Mouse (Mus musculus) neural tube, embryonic 13.5 days (tissue): Measurements from ENCODE around the gene Fzd7. TPM values are rescaled to one million over a fixed set of nuclear protein-coding genes. Genes with fewer than 3 reads are reported as not detected.

Source experiments
- ATAC-seq: fragments of 200-750 bp; cut with Nextera tagmentation; 2 replicates; pipeline ENCODE4 v1.8.0; 2017; ENCODE audit warnings: low read depth, mild to moderate bottlenecking, moderate TSS enrichment, moderate library complexity
- H3K27ac ChIP-seq: fragments of 300-500 bp; sonication (generic); replicated peaks from 2 replicates; pipeline ENCODE4 v1.5.1; 2015; ENCODE audit warnings: moderate library complexity, mild to moderate bottlenecking, inconsistent platforms
- H3K27me3 ChIP-seq: fragments of 300-500 bp; sonication (generic); 2 replicates; pipeline ENCODE4 v1.6.1; 2015; ENCODE audit warnings: mild to moderate bottlenecking, inconsistent platforms
- H3K36me3 ChIP-seq: fragments of 300-500 bp; sonication (generic); 2 replicates; pipeline ENCODE4 v1.6.1; 2015; ENCODE audit warnings: mild to moderate bottlenecking, inconsistent platforms
- H3K4me1 ChIP-seq: fragments of 300-500 bp; sonication (generic); replicated peaks from 2 replicates; pipeline ENCODE4 v1.6.1; 2015; ENCODE audit warnings: inconsistent platforms
- H3K4me2 ChIP-seq: fragments of 300-500 bp; sonication (generic); 2 replicates; pipeline ENCODE4 v1.6.1; 2015; ENCODE audit warnings: inconsistent platforms, mild to moderate bottlenecking, moderate library complexity
- H3K4me3 ChIP-seq: fragments of 300-500 bp; sonication (generic); 2 replicates; pipeline ENCODE4 v1.5.1; 2015; ENCODE audit warnings: mild to moderate bottlenecking, inconsistent platforms
- H3K9ac ChIP-seq: fragments of 300-500 bp; sonication (generic); 2 replicates; pipeline ENCODE4 v1.6.1; 2015; ENCODE audit warnings: moderate library complexity, mild to moderate bottlenecking, inconsistent platforms
- H3K9me3 ChIP-seq: fragments of 300-500 bp; sonication (generic); 2 replicates; pipeline ENCODE4 v1.6.1; 2016; ENCODE audit warnings: inconsistent platforms
- WGBS: fragments of 180-500 bp; shearing (Covaris S2); methylation state at CpG from one replicate; pipeline ENCODE4 v1.1.7; 2015; 5-methylcytosine and 5-hydroxymethylcytosine counted together
- polyA plus RNA-seq: library from polyadenylated mRNA; unstranded; fragments of >200 nt; fragmentation: Nextera tagmentation; extraction: Ambion mirVana; gene quantifications from 2 replicates; pipeline ENCODE4 v1.2.1, GENCODE M21; 2015

Fzd7 gene
- polyA plus RNA-seq, 1 experiment from 2014 or later = 6.7 TPM

GRCm38 (mm10) chr1:59508463-59509139 lies 26.4 kb downstream of the Fzd7 start:
- H3K36me3 ChIP-seq = no peaks in the 10 kb centered on the region
- H3K27me3 ChIP-seq = no peaks in the 10 kb centered on the region
- peaks cover 9% of the 10 kb centered on the region for H3K4me1 ChIP-seq
- no peak overlapping the region for H3K4me3 ChIP-seq
- no peaks in the 10 kb centered on the region for H3K9me3 ChIP-seq
- 0 out of 2 replicates have a peak overlapping the region, but pooled peaks have one; percentile 16 for H3K4me2 ChIP-seq
- no peak overlapping the region for H3K27ac ChIP-seq
- WGBS = 35% methylated on average over 17 of the region's 17 CpGs
- no peak overlapping the region for H3K9ac ChIP-seq
- no peak for ATAC-seq

GRCm38 (mm10) chr1:59511566-59512270 lies 29.5 kb downstream of the Fzd7 start:
- 63% methylated on average over 9 of the region's 9 CpGs for WGBS
- Histone ChIP-seq H3K27me3 (no peaks in the 10 kb centered on the region), H3K4me2 (no peak overlapping the region), H3K27ac (no peak overlapping the region), H3K4me3 (no peak overlapping the region), H3K9me3 (no peaks in the 10 kb centered on the region), H3K9ac (no peak overlapping the region), H3K36me3 (no peaks in the 10 kb centered on the region), H3K4me1 (peaks cover 23% of the 10 kb centered on the region)
- no peak for ATAC-seq

DNA sequence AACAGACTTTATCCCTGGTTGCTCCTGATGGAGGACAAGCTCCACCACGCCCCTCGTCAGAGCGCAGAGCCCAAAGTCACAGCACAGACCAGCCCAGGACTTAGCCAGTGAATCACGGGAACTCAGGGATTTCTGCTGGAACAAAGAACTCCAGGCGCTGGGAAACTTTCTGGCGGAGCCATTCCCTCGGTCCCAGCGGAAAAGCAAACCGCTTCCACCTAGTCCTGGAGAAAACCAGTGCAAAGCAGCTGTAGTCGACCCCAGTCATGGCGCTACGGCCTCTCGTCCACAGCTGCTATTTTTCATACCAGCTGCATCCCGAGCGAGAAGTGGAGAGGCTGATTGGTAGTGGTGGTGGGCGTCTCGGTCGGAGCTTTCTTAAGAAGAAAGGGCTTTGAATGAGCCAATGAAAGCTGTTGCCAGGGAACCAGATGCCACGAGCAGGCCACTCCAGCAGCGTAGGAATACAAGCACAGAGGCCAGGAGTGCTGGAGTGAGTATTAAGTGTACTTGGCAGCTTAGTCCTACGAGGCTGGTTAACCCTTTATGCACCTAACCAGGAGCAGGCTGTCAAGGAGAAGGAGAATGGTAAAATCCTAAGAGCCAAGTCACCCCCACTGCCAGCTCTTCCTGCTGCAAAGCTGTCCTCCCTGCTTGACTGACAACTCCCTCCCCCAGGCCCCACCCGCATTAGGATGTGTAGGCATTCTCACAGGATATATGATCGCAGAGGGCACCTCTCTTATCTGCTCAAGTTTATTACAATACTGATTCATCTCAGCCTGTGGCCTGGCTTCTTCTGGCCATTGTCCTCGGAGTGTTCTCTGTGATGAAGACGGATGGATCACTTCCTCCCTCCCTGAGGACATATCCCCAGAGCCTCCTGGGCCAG lies 34.0 kb downstream of the Fzd7 start, which contains the start of gene Gm973:
TSS of gene Gm973 (plus strand) at position 239 of the 892 bp plus-strand sequence.
- H3K9ac ChIP-seq = peak within 1 kb of the TSS; percentile 49
- no peaks in the 10 kb centered on the region for H3K36me3 ChIP-seq
- ATAC-seq = peak; percentile 94
- WGBS = 1% methylated on average over 25 of the region's 25 CpGs
- no peaks in the 10 kb centered on the region for H3K27me3 ChIP-seq
- H3K4me2 ChIP-seq = peak within 1 kb of the TSS; percentile 53
- no peaks in the 10 kb centered on the region for H3K9me3 ChIP-seq
- H3K4me3 ChIP-seq = peak within 1 kb of the TSS; percentile 28
- H3K4me1 ChIP-seq = peaks cover 51% of the 10 kb centered on the region
- H3K27ac ChIP-seq = peak within 1 kb of the TSS; percentile 84

GRCm38 (mm10) chr1:59520226-59520837 lies 38.1 kb downstream of the Fzd7 start:
- Histone ChIP-seq H3K4me1 (peaks cover 63% of the 10 kb centered on the region), H3K4me3 (no peak overlapping the region), H3K9ac (no peak overlapping the region), H3K27me3 (no peaks in the 10 kb centered on the region), H3K27ac (no peak overlapping the region), H3K36me3 (no peaks in the 10 kb centered on the region), H3K4me2 (no peak overlapping the region), H3K9me3 (no peaks in the 10 kb centered on the region)
- 15% methylated on average over 11 of the region's 11 CpGs for WGBS
- ATAC-seq = no peak

GRCm38 (mm10) chr1:59522456-59522855 lies 40.2 kb downstream of the Fzd7 start:
- ATAC-seq = no peak
- Histone ChIP-seq H3K9me3 (no peaks in the 10 kb centered on the region), H3K4me3 (no peak overlapping the region), H3K36me3 (no peaks in the 10 kb centered on the region), H3K4me2 (no peak overlapping the region), H3K4me1 (peaks cover 44% of the 10 kb centered on the region), H3K27me3 (no peaks in the 10 kb centered on the region), H3K27ac (no peak overlapping the region), H3K9ac (no peak overlapping the region)
- WGBS = 45% methylated on average over 1 of the region's 1 CpGs

DNA sequence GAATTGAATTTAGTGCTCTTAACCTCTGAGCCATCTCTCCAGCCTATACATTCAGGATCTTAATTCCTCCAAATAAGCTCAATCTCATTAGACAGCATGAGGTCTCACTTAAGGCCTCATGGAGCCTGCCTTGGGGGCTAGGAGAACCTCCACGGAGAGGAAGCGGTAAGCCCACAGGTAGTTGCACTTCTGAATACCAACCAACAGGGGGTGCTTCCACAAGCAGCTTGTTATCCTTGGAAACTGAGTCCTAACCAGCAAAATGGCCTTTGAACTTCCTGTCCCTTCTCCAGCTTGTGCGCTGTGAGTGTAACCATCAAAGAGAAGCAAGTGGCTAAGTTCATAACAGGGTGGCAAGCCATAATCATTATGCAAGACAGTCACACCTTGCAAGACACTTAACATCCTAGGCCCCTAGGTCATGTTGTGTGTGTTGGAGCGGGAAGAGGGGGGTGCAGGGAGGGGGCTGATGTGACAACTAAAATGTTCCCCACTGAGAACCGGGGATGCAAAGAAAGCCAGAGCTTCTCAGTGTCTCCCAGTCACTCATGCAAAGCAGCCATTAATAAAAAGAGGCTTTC lies 41.2 kb downstream of the Fzd7 start:
- no peak overlapping the region for H3K9ac ChIP-seq
- 54% methylated on average over 5 of the region's 5 CpGs for WGBS
- H3K27ac ChIP-seq = peak overlapping the region; percentile 50; the same call in 1 of the 2 replicates
- no peaks in the 10 kb centered on the region for H3K36me3 ChIP-seq
- peaks cover 42% of the 10 kb centered on the region for H3K4me1 ChIP-seq
- H3K4me3 ChIP-seq = no peak overlapping the region
- ATAC-seq = no peak
- no peaks in the 10 kb centered on the region for H3K27me3 ChIP-seq
- H3K4me2 ChIP-seq = no peak overlapping the region
- H3K9me3 ChIP-seq = no peaks in the 10 kb centered on the region

DNA sequence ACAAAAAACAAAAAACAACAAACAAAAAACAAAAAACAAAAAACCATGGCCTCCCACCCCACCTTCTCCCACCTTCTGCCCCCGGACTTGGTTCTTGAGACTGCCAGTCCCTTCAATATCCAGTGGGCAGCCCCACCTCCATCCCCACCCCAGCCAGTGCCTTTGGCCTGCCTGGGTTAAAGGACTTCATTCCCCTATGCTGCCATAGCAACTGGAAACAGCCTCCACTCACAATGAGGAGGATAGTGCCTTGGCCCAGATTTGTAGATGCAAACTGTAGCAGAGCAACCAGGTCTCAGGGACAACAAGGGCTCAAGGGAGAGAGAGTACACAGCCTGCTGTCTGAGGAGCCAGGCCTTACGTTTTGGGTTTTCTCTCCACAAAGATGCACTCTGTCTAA lies 41.8 kb downstream of the Fzd7 start:
- Histone ChIP-seq H3K27ac (peak overlapping the region; percentile 50), H3K4me1 (peaks cover 38% of the 10 kb centered on the region), H3K9me3 (no peaks in the 10 kb centered on the region), H3K36me3 (no peaks in the 10 kb centered on the region), H3K4me3 (no peak overlapping the region), H3K4me2 (no peak overlapping the region), H3K9ac (no peak overlapping the region), H3K27me3 (no peaks in the 10 kb centered on the region)
- peak; percentile 62 for ATAC-seq
- WGBS = 21% methylated on average over 2 of the region's 2 CpGs

DNA sequence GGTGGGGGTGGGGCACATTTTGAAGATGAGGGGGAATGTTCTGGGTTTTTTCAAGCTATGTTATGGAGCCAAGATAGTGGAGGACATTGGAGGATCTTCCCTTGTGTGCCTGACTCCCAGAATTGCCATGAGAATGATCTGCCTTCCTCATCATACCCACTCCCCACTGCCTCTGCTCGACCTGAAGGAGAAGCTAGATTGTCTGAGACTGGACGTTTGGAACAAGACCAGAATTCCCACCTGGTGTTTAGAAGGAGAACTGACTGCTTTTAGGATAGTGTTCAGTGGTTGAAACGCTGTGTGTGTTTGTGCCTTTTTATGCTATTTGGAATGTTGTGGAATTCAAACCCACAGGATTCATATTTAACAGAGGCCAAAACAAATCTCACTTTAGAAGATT lies 42.5 kb downstream of the Fzd7 start:
- H3K4me1 ChIP-seq = peaks cover 31% of the 10 kb centered on the region
- H3K4me3 ChIP-seq = no peak overlapping the region
- no peaks in the 10 kb centered on the region for H3K27me3 ChIP-seq
- H3K4me2 ChIP-seq = no peak overlapping the region
- no peak for ATAC-seq
- H3K9ac ChIP-seq = no peak overlapping the region
- no peaks in the 10 kb centered on the region for H3K9me3 ChIP-seq
- 59% methylated on average over 3 of the region's 3 CpGs for WGBS
- no peaks in the 10 kb centered on the region for H3K36me3 ChIP-seq
- H3K27ac ChIP-seq = peak overlapping the region; percentile 50

DNA sequence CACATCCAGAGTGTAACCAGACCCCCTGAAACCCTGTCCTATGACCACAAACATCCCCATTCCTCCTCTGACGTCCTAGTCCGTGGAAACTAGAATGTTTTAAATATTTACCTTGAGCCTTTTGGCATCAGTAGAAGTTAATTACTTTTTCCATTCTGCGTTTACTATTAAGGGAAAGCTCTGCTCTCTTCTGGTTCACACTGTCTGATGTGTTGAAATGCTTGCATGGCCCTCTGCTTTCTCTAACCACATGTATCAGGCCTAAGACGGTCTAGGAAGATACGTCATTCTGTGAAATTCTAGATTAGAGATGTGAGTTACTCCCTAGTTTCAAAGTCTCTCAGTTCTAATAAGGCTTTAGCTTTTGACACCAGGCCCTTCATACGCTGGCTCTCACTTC lies 45.0 kb downstream of the Fzd7 start:
- Histone ChIP-seq H3K9me3 (no peaks in the 10 kb centered on the region), H3K9ac (no peak overlapping the region), H3K27ac (no peak overlapping the region), H3K36me3 (no peaks in the 10 kb centered on the region), H3K4me3 (no peak overlapping the region), H3K4me2 (no peak overlapping the region), H3K4me1 (peaks cover 13% of the 10 kb centered on the region), H3K27me3 (no peaks in the 10 kb centered on the region)
- no peak for ATAC-seq
- 90% methylated on average over 6 of the region's 6 CpGs for WGBS

DNA sequence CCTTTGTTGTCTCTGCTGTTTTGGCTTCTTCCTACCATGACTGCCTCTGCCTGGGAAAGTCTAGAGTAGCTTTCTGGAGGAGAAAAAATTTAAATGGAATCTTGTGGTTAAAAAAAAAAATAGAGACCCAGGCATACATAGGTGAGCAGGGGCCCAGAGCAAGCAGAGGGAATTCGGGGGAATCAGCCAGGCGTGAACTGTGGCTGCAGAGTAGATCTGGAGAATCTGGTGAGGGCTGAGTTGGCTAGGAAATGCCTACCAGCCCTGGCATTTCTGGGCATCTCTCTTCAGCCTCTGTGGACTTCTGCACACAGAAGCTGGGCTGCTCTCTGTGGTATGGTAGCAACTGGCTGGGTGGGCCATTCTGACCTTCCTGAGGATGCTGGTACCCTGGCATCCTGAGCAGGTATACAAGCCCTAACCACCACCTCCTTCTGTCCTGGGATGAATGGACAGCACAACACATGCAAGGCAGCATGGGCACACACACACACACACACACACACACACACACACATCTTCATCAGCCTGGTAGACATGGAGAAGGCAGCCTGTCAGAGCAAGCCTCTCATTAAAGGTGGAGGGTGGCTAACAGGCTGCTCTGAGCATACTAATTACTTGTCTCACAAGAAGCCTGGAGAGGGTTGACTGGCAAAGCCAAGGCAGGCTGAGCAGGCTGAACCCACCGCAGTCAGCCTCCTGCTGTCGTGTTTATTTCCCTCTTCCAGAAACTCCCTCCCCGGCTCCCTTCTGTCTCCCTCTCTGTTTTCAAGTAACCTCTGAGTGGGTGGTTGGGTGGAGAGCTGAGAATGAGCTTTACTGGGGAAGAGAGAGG lies 53.0 kb downstream of the Fzd7 start:
- Histone ChIP-seq H3K4me1 (peaks cover 19% of the 10 kb centered on the region), H3K27me3 (no peaks in the 10 kb centered on the region), H3K9ac (no peak overlapping the region), H3K36me3 (no peaks in the 10 kb centered on the region), H3K27ac (peak overlapping the region; percentile 62), H3K4me3 (no peak overlapping the region), H3K4me2 (no peak overlapping the region), H3K9me3 (no peaks in the 10 kb centered on the region)
- 31% methylated on average over 5 of the region's 5 CpGs for WGBS
- ATAC-seq = peak; percentile 79
